Mouse (Mus musculus): ENCODE data around the gene Trpv4.

Gene Trpv4

GRCm38 (mm10) chr5:114589454-114589853 is 68.8 kb downstream of the Trpv4 start:
- in situ Hi-C loops (cut with MboI): no loop called here

- in situ Hi-C loops (cut with MboI): no loop called here
Measured at GRCm38 (mm10) chr5:114589026-114589425, 69.2 kb downstream of the Trpv4 start.

GRCm38 (mm10) chr5:114588416-114588815 is 69.8 kb downstream of the Trpv4 start:
- in situ Hi-C loops (cut with MboI): no loop called here

GRCm38 (mm10) chr5:114587908-114588307 is 70.3 kb downstream of the Trpv4 start:
- in situ Hi-C loops (cut with MboI): no loop called here

GRCm38 (mm10) chr5:114585682-114586081 is 72.5 kb downstream of the Trpv4 start:
- in situ Hi-C loops (cut with MboI): no loop called here

- in situ Hi-C loops (cut with MboI): no loop called here
Measured at GRCm38 (mm10) chr5:114584293-114585104, 73.7 kb downstream of the Trpv4 start.

- in situ Hi-C loops (cut with MboI): no loop called here
Measured at GRCm38 (mm10) chr5:114583490-114584175, 74.6 kb downstream of the Trpv4 start.

GRCm38 (mm10) chr5:114583046-114583445 is 75.2 kb downstream of the Trpv4 start:
- in situ Hi-C loops (cut with MboI): no loop called here

GRCm38 (mm10) chr5:114581486-114581885 is 76.7 kb downstream of the Trpv4 start:
- in situ Hi-C loops (cut with MboI): no loop called here

GRCm38 (mm10) chr5:114579714-114580357 is 78.4 kb downstream of the Trpv4 start:
- in situ Hi-C loops (cut with MboI): no loop called here

GRCm38 (mm10) chr5:114578361-114578760 is 79.9 kb downstream of the Trpv4 start:
- in situ Hi-C loops (cut with MboI): no loop called here

- in situ Hi-C loops (cut with MboI): no loop called here
Measured at GRCm38 (mm10) chr5:114575986-114576605, 82.1 kb downstream of the Trpv4 start.

GRCm38 (mm10) chr5:114575530-114575929 is 82.7 kb downstream of the Trpv4 start:
- in situ Hi-C loops (cut with MboI): no loop called here

GRCm38 (mm10) chr5:114575010-114575409 is 83.2 kb downstream of the Trpv4 start:
- in situ Hi-C loops (cut with MboI): no loop called here

- in situ Hi-C loops (cut with MboI): no loop called here
Measured at GRCm38 (mm10) chr5:114573920-114574628, 84.1 kb downstream of the Trpv4 start.

- in situ Hi-C loops (cut with MboI): no loop called here
Measured at GRCm38 (mm10) chr5:114572997-114573396, 85.2 kb downstream of the Trpv4 start.

All from mature B cell (primary cell).